Mouse (Mus musculus) kidney, embryonic 14.5 days (tissue): Measurements from ENCODE around the gene Clec1b. TPM values are rescaled to one million over a fixed set of nuclear protein-coding genes. Genes with fewer than 3 reads are reported as not detected.

ENCODE experiments used
- polyA plus RNA-seq: library from polyadenylated mRNA; unstranded; fragments of >200 nt; fragmentation: Nextera tagmentation; extraction: Ambion mirVana; gene quantifications from 2 replicates; pipeline ENCODE4 v1.2.1, GENCODE M21; 2014

Gene Clec1b
- polyA plus RNA-seq, 1 experiment from 2014 or later = 2.5 TPM

Other genes starting within 250 kb of the Clec1b start
- 0.31 and 0.58 TPM in 2 replicates for gene Clec2d, start 216.7 kb upstream of the Clec1b start, polyA plus RNA-seq
- 0.04 and 0.11 TPM in 2 replicates for gene Cd69, start 121.9 kb upstream of the Clec1b start, polyA plus RNA-seq
- gene 4922502D21Rik, start 65.5 kb upstream of the Clec1b start, polyA plus RNA-seq = not detected in 2 replicates
- 0.50 and 0.85 TPM in 2 replicates for gene Clec12a, start 54.6 kb upstream of the Clec1b start, polyA plus RNA-seq
- not detected in 2 replicates for gene Clec12b, start 11.4 kb upstream of the Clec1b start, polyA plus RNA-seq
- 0.41 and 0.45 TPM in 2 replicates for gene Clec9a, start 11.6 kb downstream of the Clec1b start, polyA plus RNA-seq
- gene Clec1a, start 54.7 kb downstream of the Clec1b start, polyA plus RNA-seq = 5.8 and 6.2 TPM in 2 replicates
- not detected in 2 replicates for gene Olr1, start 109.9 kb downstream of the Clec1b start, polyA plus RNA-seq
- 24.0 and 38.3 TPM in 2 replicates for gene Tmem52b, start 115.3 kb downstream of the Clec1b start, polyA plus RNA-seq
- 16.7 and 22.4 TPM in 2 replicates for gene Gabarapl1, start 135.9 kb downstream of the Clec1b start, polyA plus RNA-seq
- not detected in 2 replicates for gene Klre1, start 180.6 kb downstream of the Clec1b start, polyA plus RNA-seq
- gene Klrd1, start 194.5 kb downstream of the Clec1b start, polyA plus RNA-seq = not detected in 2 replicates
- gene Klrk1, start 226.6 kb downstream of the Clec1b start, polyA plus RNA-seq = not detected in 2 replicates
- gene Klrc3, start 246.0 kb downstream of the Clec1b start, polyA plus RNA-seq = not detected in 2 replicates